Mouse (Mus musculus): ENCODE data around the gene Rps16. TPM values are rescaled to one million over a fixed set of nuclear protein-coding genes. Genes with fewer than 3 reads are reported as not detected.
"Not testable (repeated sequence)": the region's sequence is repeated elsewhere in the genome, so short reads cannot be mapped to it uniquely, and the experiment has no call there.

Rps16 gene
- polyA plus RNA-seq, 1 experiment from 2014 or later = 789 TPM

DNA sequence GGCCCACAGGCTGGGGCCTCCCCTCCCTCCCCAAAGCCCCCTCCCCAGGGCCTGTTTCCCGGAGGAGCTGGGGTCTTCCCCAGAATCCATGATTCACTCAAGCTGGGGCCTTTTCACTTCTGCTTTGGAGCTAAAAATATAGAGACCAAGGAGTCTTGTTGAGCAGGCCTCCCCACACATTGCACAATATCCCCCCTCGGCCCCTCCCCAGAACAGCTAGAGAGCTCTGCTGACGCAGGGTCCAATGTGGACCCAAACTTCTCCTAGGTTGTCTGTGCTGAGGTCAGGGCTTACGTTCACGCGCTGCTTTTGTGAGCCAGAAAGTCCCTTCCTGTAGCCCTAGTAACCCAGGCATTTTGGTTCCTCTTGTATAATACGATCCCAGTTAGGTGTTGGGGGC is 35.6 kb downstream of the Rps16 start:
- no peaks in the 10 kb centered on the region for H3K9me3 ChIP-seq (ENCODE audit: control insufficient read depth, low read length)
- H3K4me2 ChIP-seq (ENCODE audit: low read length) = no peak overlapping the region
- peaks cover 50% of the 10 kb centered on the region for H3K36me3 ChIP-seq (ENCODE audit: control insufficient read depth, insufficient read depth, low read length)
- no peaks in the 10 kb centered on the region for H3K27me3 ChIP-seq (ENCODE audit: control insufficient read depth, insufficient read depth, low read length)
- 81% methylated on average over 7 of the region's 7 CpGs for WGBS
- peaks cover 25 to 27% of the 10 kb centered on the region in 2 experiments for H3K4me1 ChIP-seq (ENCODE audit: control insufficient read depth in 2 of 2, insufficient read depth in 2 of 2, low read length in 2 of 2)
- no peak overlapping the region for H3K27ac ChIP-seq (replicated peaks in 1 of 2; ENCODE audit: control insufficient read depth in 1 of 2, insufficient read depth in 1 of 2, low read depth in 2 of 2, low read length in 2 of 2)
- no peak overlapping the region for H3K4me3 ChIP-seq (ENCODE audit: control insufficient read depth in 1 of 2, insufficient read depth in 1 of 2, low read depth in 1 of 2, low read length in 2 of 2)
- ATAC-seq (ENCODE audit: insufficient number of reproducible peaks, insufficient read depth, low FRiP score, low read depth) = no peak
- no peak overlapping the region for H3K9ac ChIP-seq (ENCODE audit: low read length)

DNA sequence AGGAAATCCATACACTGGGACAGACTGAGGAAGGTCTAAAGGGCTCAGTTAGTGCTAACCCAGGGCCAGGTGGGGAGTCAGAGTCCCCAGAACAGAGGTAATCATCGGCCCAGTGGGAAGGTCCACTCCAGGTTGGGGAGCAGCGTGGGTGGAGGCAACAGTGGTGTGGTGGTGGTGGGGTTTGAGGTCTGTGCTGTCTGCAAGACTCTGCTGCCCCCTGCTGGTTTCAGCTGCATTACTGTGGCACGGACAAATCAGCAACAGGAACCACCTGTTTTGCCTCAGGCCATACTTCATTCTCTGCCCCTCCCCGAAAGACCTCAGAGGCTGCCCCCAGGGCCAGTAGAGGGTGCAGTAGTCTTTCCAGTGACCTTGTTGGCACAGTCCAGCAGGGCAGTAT is 36.0 kb downstream of the Rps16 start:
- 5% methylated on average over 4 of the region's 4 CpGs for WGBS
- Histone ChIP-seq H3K9me3 (ENCODE audit: control insufficient read depth, low read length) (no peaks in the 10 kb centered on the region), H3K27ac (replicated peaks in 1 of 2; ENCODE audit: control insufficient read depth in 1 of 2, insufficient read depth in 1 of 2, low read depth in 2 of 2, low read length in 2 of 2) (no peak overlapping the region)

DNA sequence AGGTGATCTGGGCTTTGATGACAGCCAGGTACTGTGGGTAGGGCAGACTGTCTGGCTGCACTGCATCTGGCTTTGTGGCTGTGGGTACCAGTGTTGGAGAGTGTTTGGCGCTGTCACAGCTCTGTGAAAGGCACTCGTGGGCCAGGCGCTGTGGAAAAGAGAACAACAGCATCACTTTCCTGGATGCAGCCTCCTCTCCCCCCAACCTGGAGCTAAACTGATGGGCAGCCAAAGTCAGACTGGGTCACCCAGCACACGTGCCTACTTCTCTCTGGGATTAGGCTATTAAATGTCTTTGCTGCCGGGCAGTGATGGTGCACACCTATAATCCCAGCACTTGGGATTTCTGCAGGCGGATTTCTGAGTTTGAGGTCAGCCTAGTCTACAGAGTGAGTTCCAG is 36.4 kb downstream of the Rps16 start:
- peaks cover 51% of the 10 kb centered on the region for H3K36me3 ChIP-seq (ENCODE audit: control insufficient read depth, insufficient read depth, low read length)
- H3K27me3 ChIP-seq (ENCODE audit: control insufficient read depth, insufficient read depth, low read length); ATAC-seq (ENCODE audit: insufficient number of reproducible peaks, insufficient read depth, low FRiP score, low read depth); H3K9ac ChIP-seq (ENCODE audit: low read length); H3K27ac ChIP-seq (replicated peaks in 1 of 2; ENCODE audit: control insufficient read depth in 1 of 2, insufficient read depth in 1 of 2, low read depth in 2 of 2, low read length in 2 of 2); H3K9me3 ChIP-seq (ENCODE audit: control insufficient read depth, low read length); H3K4me3 ChIP-seq (ENCODE audit: control insufficient read depth in 1 of 2, insufficient read depth in 1 of 2, low read depth in 1 of 2, low read length in 2 of 2); H3K4me2 ChIP-seq (ENCODE audit: low read length): not testable (repeated sequence)
- H3K4me1 ChIP-seq (ENCODE audit: control insufficient read depth in 2 of 2, insufficient read depth in 2 of 2, low read length in 2 of 2) = peaks cover 16 to 23% of the 10 kb centered on the region in 2 experiments
- 81% methylated on average over 6 of the region's 6 CpGs for WGBS

More for the DNA sequence above, 36.0 kb downstream of the Rps16 start:
- peaks cover 51% of the 10 kb centered on the region for H3K36me3 ChIP-seq (ENCODE audit: control insufficient read depth, insufficient read depth, low read length)
- H3K27me3 ChIP-seq (ENCODE audit: control insufficient read depth, insufficient read depth, low read length) = no peaks in the 10 kb centered on the region
- H3K4me1 ChIP-seq (ENCODE audit: control insufficient read depth in 2 of 2, insufficient read depth in 2 of 2, low read length in 2 of 2) = peaks cover 20 to 23% of the 10 kb centered on the region in 2 experiments
- H3K4me2 ChIP-seq (ENCODE audit: low read length) = no peak overlapping the region
- no peak overlapping the region for H3K9ac ChIP-seq (ENCODE audit: low read length)
- peak; percentile 18 for ATAC-seq (ENCODE audit: insufficient number of reproducible peaks, insufficient read depth, low FRiP score, low read depth)
- H3K4me3 ChIP-seq (ENCODE audit: control insufficient read depth in 1 of 2, insufficient read depth in 1 of 2, low read depth in 1 of 2, low read length in 2 of 2) = no peak overlapping the region

DNA sequence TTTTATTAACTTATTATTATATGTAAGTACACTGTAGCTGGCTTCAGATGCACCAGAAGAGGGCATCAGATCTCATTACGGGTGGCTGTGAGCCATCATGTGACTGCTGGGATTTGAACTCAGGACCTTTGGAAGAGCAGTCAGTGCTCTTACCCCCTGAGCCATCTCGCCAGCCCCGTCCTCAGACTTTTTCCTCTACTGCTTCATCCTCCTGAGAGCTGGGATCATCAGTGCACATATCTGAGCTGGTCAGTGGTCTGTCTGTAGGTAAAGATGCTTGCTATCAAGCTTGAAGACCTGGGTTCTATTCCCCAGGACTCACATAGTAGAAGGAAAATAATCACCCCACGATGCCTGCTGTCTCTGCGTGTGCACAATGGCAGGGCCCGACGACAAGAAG is 36.9 kb downstream of the Rps16 start:
- not testable (repeated sequence) for ATAC-seq (ENCODE audit: insufficient number of reproducible peaks, insufficient read depth, low FRiP score, low read depth); H3K9ac ChIP-seq (ENCODE audit: low read length); H3K9me3 ChIP-seq (ENCODE audit: control insufficient read depth, low read length); H3K27ac ChIP-seq (replicated peaks in 1 of 2; ENCODE audit: control insufficient read depth in 1 of 2, insufficient read depth in 1 of 2, low read depth in 2 of 2, low read length in 2 of 2); H3K4me2 ChIP-seq (ENCODE audit: low read length); H3K27me3 ChIP-seq (ENCODE audit: control insufficient read depth, insufficient read depth, low read length); H3K4me3 ChIP-seq (ENCODE audit: control insufficient read depth in 1 of 2, insufficient read depth in 1 of 2, low read depth in 1 of 2, low read length in 2 of 2)
- peaks cover 51% of the 10 kb centered on the region for H3K36me3 ChIP-seq (ENCODE audit: control insufficient read depth, insufficient read depth, low read length)
- peaks cover 13 to 21% of the 10 kb centered on the region in 2 experiments for H3K4me1 ChIP-seq (ENCODE audit: control insufficient read depth in 2 of 2, insufficient read depth in 2 of 2, low read length in 2 of 2)
- 83% methylated on average over 7 of the region's 7 CpGs for WGBS

DNA sequence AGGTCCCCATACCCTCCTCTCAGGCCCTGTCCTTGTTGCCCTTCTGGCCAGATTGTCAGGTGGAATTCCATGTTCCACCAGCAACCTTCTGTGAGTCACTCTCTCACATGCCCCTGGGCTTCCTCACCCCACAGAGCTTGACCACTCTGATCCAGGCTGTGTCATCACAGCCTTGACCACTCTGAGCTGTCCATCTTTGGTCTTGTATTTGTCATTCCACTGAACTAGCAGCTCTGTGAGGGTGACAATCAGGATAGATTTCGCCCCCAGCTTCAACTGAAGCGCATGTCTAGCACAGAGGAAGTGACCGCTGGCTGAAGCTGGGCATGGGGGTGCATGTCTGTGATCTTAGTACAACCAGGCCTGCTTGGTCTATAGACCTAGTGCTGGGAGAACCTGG is 39.9 kb downstream of the Rps16 start:
- Histone ChIP-seq H3K36me3 (ENCODE audit: control insufficient read depth, insufficient read depth, low read length) (peaks cover 54% of the 10 kb centered on the region), H3K9me3 (ENCODE audit: control insufficient read depth, low read length) (no peaks in the 10 kb centered on the region), H3K4me3 (ENCODE audit: control insufficient read depth in 1 of 2, insufficient read depth in 1 of 2, low read depth in 1 of 2, low read length in 2 of 2) (no peak overlapping the region), H3K4me1 (ENCODE audit: control insufficient read depth in 2 of 2, insufficient read depth in 2 of 2, low read length in 2 of 2) (peaks cover 3 to 16% of the 10 kb centered on the region in 2 experiments; a peak in 3 of 4 replicates), H3K4me2 (ENCODE audit: low read length) (no peak overlapping the region), H3K27ac (replicated peaks in 1 of 2; ENCODE audit: control insufficient read depth in 1 of 2, insufficient read depth in 1 of 2, low read depth in 2 of 2, low read length in 2 of 2) (no peak overlapping the region), H3K9ac (ENCODE audit: low read length) (no peak overlapping the region), H3K27me3 (ENCODE audit: control insufficient read depth, insufficient read depth, low read length) (no peaks in the 10 kb centered on the region)
- ATAC-seq (ENCODE audit: insufficient number of reproducible peaks, insufficient read depth, low FRiP score, low read depth) = no peak
- 94% methylated on average over 3 of the region's 3 CpGs for WGBS

DNA sequence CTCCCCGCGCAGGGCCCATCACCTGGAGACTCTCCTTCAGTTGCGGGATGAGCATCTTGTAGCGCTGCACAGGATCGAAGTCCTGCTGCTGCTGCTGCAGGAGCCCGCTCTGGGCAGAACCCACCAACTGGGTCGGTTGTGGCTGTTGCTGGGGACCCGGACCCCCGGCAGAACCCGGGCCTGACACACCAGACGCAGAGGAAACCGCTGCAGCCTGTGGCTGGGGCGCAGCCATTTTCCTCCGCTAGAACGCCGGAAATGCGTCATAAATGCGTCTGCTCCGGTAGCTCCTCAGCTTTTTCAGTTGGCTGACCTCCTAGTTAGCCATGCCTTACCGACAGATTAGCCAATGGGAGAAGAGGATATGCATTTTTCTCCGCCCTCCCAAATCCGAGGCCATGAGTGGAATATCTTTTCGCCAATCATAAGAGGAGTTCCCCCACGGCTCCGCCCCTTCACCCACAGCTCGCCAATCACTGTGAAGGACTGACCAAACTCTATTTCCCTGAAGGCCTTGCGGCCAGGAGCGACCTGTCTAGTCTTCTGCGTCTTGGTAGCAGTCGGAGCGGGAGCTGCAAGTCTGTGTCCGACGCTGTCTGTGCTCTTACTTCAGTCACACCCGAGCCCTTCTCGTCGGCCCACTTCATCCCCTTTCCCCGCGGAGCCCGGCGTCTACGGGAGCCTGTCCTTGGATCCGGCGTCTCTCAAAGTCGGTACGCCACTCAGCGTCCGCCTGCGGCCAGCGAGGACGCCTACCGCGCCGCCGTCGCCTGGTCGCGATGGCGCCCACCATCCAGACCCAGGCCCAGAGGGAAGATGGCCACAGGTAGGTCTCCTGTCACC is 42.2 kb downstream of the Rps16 start, which contains the start of the genes Med29 and Paf1:
Gene Med29, minus strand, starts transcription at position 280 of the 843 bp plus-strand sequence.
Gene Paf1, plus strand, starts transcription at position 523 of the 843 bp plus-strand sequence.
- no peaks in the 10 kb centered on the region for H3K9me3 ChIP-seq (ENCODE audit: control insufficient read depth, low read length)
- peak within 1 kb of the TSS; percentile 69 to 73 for H3K4me3 ChIP-seq (ENCODE audit: control insufficient read depth in 1 of 2, insufficient read depth in 1 of 2, low read depth in 1 of 2, low read length in 2 of 2)
- ATAC-seq (ENCODE audit: insufficient number of reproducible peaks, insufficient read depth, low FRiP score, low read depth) = peak; percentile 95
- under 1% methylated on average over 57 of the region's 58 CpGs for WGBS
- H3K36me3 ChIP-seq (ENCODE audit: control insufficient read depth, insufficient read depth, low read length) = peaks cover 63% of the 10 kb centered on the region
- H3K4me2 ChIP-seq (ENCODE audit: low read length) = peak within 1 kb of the TSS; percentile 82
- H3K4me1 ChIP-seq (ENCODE audit: control insufficient read depth in 2 of 2, insufficient read depth in 2 of 2, low read length in 2 of 2) = peaks cover 3 to 11% of the 10 kb centered on the region in 2 experiments; a peak in 3 of 4 replicates
- peak within 1 kb of the TSS; percentile 46 to 67 for H3K27ac ChIP-seq (replicated peaks in 1 of 2; ENCODE audit: control insufficient read depth in 1 of 2, insufficient read depth in 1 of 2, low read depth in 2 of 2, low read length in 2 of 2)
- H3K9ac ChIP-seq (ENCODE audit: low read length) = peak within 1 kb of the TSS; percentile 88
- H3K27me3 ChIP-seq (ENCODE audit: control insufficient read depth, insufficient read depth, low read length) = no peaks in the 10 kb centered on the region

DNA sequence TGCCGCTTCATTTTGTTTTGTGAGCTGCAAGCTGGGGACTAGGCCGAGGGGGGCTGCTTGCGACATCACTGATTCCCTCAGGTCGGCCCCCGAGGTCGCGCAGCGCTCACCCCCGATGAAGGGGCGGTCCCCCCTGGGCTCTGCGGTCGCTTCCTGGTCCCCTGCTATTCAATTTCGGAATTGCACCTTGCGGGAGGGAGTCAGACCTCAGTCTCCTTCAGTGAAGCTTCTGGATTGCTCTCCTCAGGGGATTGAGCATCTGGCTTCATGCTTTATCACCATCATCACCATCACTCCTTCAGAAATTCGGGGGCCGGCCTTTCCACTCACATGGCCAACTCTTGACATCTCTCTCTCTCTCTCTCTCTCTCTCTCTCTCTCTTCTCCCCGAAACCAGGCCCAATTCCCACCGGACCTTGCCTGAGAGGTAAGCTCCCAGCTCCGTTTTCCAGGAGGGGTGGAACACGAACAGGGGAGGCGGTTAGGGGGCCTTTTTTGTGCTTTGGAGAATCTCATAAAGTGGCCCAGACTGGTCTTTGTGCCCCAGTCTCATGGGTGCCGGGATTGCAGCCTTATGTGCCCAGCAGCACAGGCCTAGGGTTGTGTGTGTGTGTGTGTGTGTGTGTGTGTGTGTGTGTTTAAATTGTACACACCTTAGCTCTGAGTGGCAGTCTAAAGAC is 43.0 kb downstream of the Rps16 start:
- Histone ChIP-seq H3K9ac (ENCODE audit: low read length) (peak overlapping the region; percentile 82), H3K27me3 (ENCODE audit: control insufficient read depth, insufficient read depth, low read length) (no peaks in the 10 kb centered on the region), H3K4me3 (ENCODE audit: control insufficient read depth in 1 of 2, insufficient read depth in 1 of 2, low read depth in 1 of 2, low read length in 2 of 2) (peak overlapping the region; percentile 69 to 71), H3K36me3 (ENCODE audit: control insufficient read depth, insufficient read depth, low read length) (peaks cover 63% of the 10 kb centered on the region), H3K4me2 (ENCODE audit: low read length) (peak overlapping the region; percentile 82), H3K9me3 (ENCODE audit: control insufficient read depth, low read length) (no peaks in the 10 kb centered on the region), H3K4me1 (ENCODE audit: control insufficient read depth in 2 of 2, insufficient read depth in 2 of 2, low read length in 2 of 2) (peaks cover 3 to 11% of the 10 kb centered on the region in 2 experiments; a peak in 3 of 4 replicates), H3K27ac (replicated peaks in 1 of 2; ENCODE audit: control insufficient read depth in 1 of 2, insufficient read depth in 1 of 2, low read depth in 2 of 2, low read length in 2 of 2) (peak overlapping the region; percentile 46 to 67)
- 5% methylated on average over 22 of the region's 22 CpGs for WGBS
- ATAC-seq (ENCODE audit: insufficient number of reproducible peaks, insufficient read depth, low FRiP score, low read depth) = no peak

Measured in heart, embryonic 14.5 days (tissue).